In the genomic region with DNA sequence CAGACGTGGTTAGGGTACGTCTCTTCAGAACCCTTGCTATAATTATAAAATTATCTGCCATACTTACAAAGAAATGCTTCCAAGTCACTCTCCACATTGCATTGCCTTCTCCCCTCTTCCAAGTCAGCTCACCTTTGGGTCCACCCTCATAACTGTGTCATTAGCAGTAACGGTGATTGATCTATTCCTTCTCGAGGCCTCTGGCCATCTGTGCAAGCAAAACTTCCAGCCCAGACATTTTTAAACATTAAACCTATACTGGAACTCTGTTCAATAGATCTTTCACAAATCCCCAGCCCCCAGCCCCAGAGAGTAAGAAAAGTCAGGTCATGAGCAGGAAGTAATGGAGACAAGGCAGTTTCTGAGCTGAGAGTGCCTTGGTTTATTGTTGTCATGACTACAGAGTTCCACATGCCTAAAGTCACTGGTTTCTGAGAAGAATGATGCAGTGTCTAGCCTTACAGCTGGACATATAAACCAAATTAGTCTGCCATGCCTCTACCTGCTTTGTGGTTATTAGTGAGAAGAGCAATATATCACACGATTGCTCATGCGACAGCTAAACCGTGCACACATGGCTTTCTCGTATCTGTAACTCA, we compare ENCODE assay signal across 14 mouse cellular contexts.
DNase-seq lines count a peak whose midpoint lies in the region; ATAC-seq lines count a peak whose summit lies in the region.
"Had no signal": no experiment of that assay in that cellular context is flagged by ENCODE, and none has a peak within 500 bp of the region (broad histone marks: within the 10 kb centered on the region; RNA-seq: fewer than 3 reads in every experiment).

No protein-coding gene starts in this region.

- H3K27me3 ChIP-seq in hindbrain, embryonic 10.5 days (ENCODE audit: insufficient read depth, poor library complexity, severe bottlenecking): no peaks in the 10 kb centered on the region
- H3K27me3 ChIP-seq in hindbrain, embryonic 14.5 days (ENCODE audit: control insufficient read depth, insufficient read depth, low read length): no peaks in the 10 kb centered on the region
- H3K27me3 ChIP-seq in embryonic facial prominence, embryonic 13.5 days: no peaks in the 10 kb centered on the region
- H3K27me3 ChIP-seq in limb, embryonic 11.5 days (ENCODE audit: control insufficient read depth, insufficient read depth, low read length): no peaks in the 10 kb centered on the region

- ATAC-seq in hindbrain, embryonic 14.5 days (ENCODE audit: low FRiP score): no peak
- 0 out of 2 replicates have a peak, but pooled peaks have one; percentile 48 for ATAC-seq in embryonic facial prominence, embryonic 13.5 days (ENCODE audit: insufficient number of reproducible peaks, insufficient read depth, low FRiP score, low TSS enrichment, low read depth)
- peak; percentile 94 for ATAC-seq in limb, embryonic 11.5 days (ENCODE audit: insufficient number of reproducible peaks, low FRiP score, low TSS enrichment, low read depth)
- ATAC-seq: activated CD4-positive, CD25-positive, alpha-beta regulatory T cell, adult 4 months; lung, postnatal 0 days had no signal

- H3K4me2 ChIP-seq in hindbrain, embryonic 14.5 days (replicated peaks): no peak overlapping the region
- no peak overlapping the region for H3K4me2 ChIP-seq in embryonic facial prominence, embryonic 13.5 days
- 0 out of 2 replicates have a peak overlapping the region, but pooled peaks have one; percentile 15 for H3K4me2 ChIP-seq in limb, embryonic 11.5 days (ENCODE audit: low read depth, severe bottlenecking)
- H3K4me2 ChIP-seq: heart, embryonic 11.5 days had no signal

- peaks cover 9% of the 10 kb centered on the region; the same call in 1 of the 2 replicates for H3K4me1 ChIP-seq in hindbrain, embryonic 10.5 days (replicated peaks)
- H3K4me1 ChIP-seq in hindbrain, embryonic 14.5 days (replicated peaks; ENCODE audit: control insufficient read depth, insufficient read depth, low read length): no peaks in the 10 kb centered on the region
- peaks cover 11% of the 10 kb centered on the region for H3K4me1 ChIP-seq in embryonic facial prominence, embryonic 13.5 days
- peaks cover 20% of the 10 kb centered on the region for H3K4me1 ChIP-seq in limb, embryonic 11.5 days (ENCODE audit: control insufficient read depth, insufficient read depth, low read length)

- H3K27ac ChIP-seq in hindbrain, embryonic 10.5 days: peak overlapping the region; percentile 45
- H3K27ac ChIP-seq in hindbrain, embryonic 14.5 days: no peak overlapping the region
- H3K27ac ChIP-seq in embryonic facial prominence, embryonic 13.5 days: no peak overlapping the region
- H3K27ac ChIP-seq in limb, embryonic 11.5 days (replicated peaks; ENCODE audit: low read depth, low read length): peak overlapping the region; percentile 85

- no peaks in the 10 kb centered on the region for H3K36me3 ChIP-seq in hindbrain, embryonic 10.5 days
- no peaks in the 10 kb centered on the region for H3K36me3 ChIP-seq in hindbrain, embryonic 14.5 days (replicated peaks; ENCODE audit: control insufficient read depth, insufficient read depth)
- H3K36me3 ChIP-seq in embryonic facial prominence, embryonic 13.5 days: no peaks in the 10 kb centered on the region
- no peaks in the 10 kb centered on the region for H3K36me3 ChIP-seq in limb, embryonic 11.5 days (ENCODE audit: control insufficient read depth, insufficient read depth, low read length)

- intact Hi-C loops in gastrocnemius, postnatal 36 days (cut with DNase I): no loop called here

- H3K9me3 ChIP-seq in hindbrain, embryonic 10.5 days: no peaks in the 10 kb centered on the region
- no peaks in the 10 kb centered on the region for H3K9me3 ChIP-seq in hindbrain, embryonic 14.5 days (ENCODE audit: control insufficient read depth, low read length)
- no peaks in the 10 kb centered on the region for H3K9me3 ChIP-seq in embryonic facial prominence, embryonic 13.5 days
- no peaks in the 10 kb centered on the region for H3K9me3 ChIP-seq in limb, embryonic 11.5 days (ENCODE audit: control insufficient read depth, low read length)

- H3K4me3 ChIP-seq in hindbrain, embryonic 10.5 days: no peak overlapping the region
- H3K4me3 ChIP-seq in hindbrain, embryonic 14.5 days (replicated peaks; ENCODE audit: low read length): no peak overlapping the region
- no peak overlapping the region for H3K4me3 ChIP-seq in embryonic facial prominence, embryonic 13.5 days
- no peak overlapping the region for H3K4me3 ChIP-seq in limb, embryonic 11.5 days (ENCODE audit: low read depth, low read length)
- H3K4me3 ChIP-seq: erythroblast, embryonic 14.5 days had no signal

- H3K9ac ChIP-seq in hindbrain, embryonic 14.5 days: no peak overlapping the region
- H3K9ac ChIP-seq in embryonic facial prominence, embryonic 13.5 days: no peak overlapping the region
- H3K9ac ChIP-seq in limb, embryonic 11.5 days (ENCODE audit: low read length): no peak overlapping the region

- WGBS in hindbrain, embryonic 10.5 days: 79% methylated on average over 8 of the region's 8 CpGs
- 60% methylated on average over 8 of the region's 8 CpGs for WGBS in hindbrain, embryonic 14.5 days
- WGBS in embryonic facial prominence, embryonic 13.5 days: 35% methylated on average over 8 of the region's 8 CpGs
- WGBS in limb, embryonic 11.5 days: 19% methylated on average over 8 of the region's 8 CpGs

- no peak for DNase-seq in hindbrain, embryonic 10.5 days (ENCODE audit: low spot score)
- no peak for DNase-seq in hindbrain, embryonic 14.5 days (ENCODE audit: low spot score)
- peak; percentile 5 for DNase-seq in 3T3-L1 (ENCODE audit: low read depth, low spot score)
- DNase-seq in limb, embryonic 11.5 days (ENCODE audit: low spot score): peak; percentile 71
- DNase-seq in cerebellum, adult 8-10 months: no peak
- DNase-seq in right cerebral cortex, adult 2 months (ENCODE audit: low spot score in 2 of 2): no peak
- no peak for DNase-seq in gastrocnemius, postnatal 36 days
- DNase-seq: cerebellum, adult 2 months; liver had no signal

Comparison
In these comparisons a context has a peak if more than half of its experiments do, and no peak if none do; other contexts are left out.
1. H3K27ac ChIP-seq: peak in hindbrain, embryonic 10.5 days (single experiment) and limb, embryonic 11.5 days (single experiment); none in hindbrain, embryonic 14.5 days (single experiment) and embryonic facial prominence, embryonic 13.5 days (single experiment).
2. DNase-seq: peak in 3T3-L1 (single experiment) and limb, embryonic 11.5 days (single experiment); none in hindbrain, embryonic 10.5 days (single experiment), hindbrain, embryonic 14.5 days (single experiment), cerebellum, adult 8-10 months (single experiment), right cerebral cortex, adult 2 months (0 of 2) and gastrocnemius, postnatal 36 days (0 of 2).